Mouse (Mus musculus) kidney, adult 2 months (tissue): ENCODE measurements around the gene Nhlrc4. TPM values are rescaled to one million over a fixed set of nuclear protein-coding genes. Genes with fewer than 3 reads are reported as not detected.

Source experiments
- DNase-seq: peaks from one replicate; pipeline ENCODE4 v3.0.0; 2021
- H3K27ac ChIP-seq: fragments of 200-500 bp; 2 replicates; pipeline ENCODE4 v1.5.1; 2012; ENCODE audit warnings: low read depth, low read length, control low read depth, inconsistent platforms; ENCODE audit not compliant: insufficient read depth
- H3K27me3 ChIP-seq: fragments of 200-500 bp; replicated peaks from 2 replicates; pipeline ENCODE4 v1.6.1; 2012; ENCODE audit warnings: mild to moderate bottlenecking, moderate library complexity, low read length, inconsistent platforms; ENCODE audit not compliant: control insufficient read depth, insufficient read depth
- H3K36me3 ChIP-seq: fragments of 200-500 bp; 2 replicates; pipeline ENCODE4 v1.6.1; 2012; ENCODE audit warnings: mild to moderate bottlenecking, moderate library complexity, low read length, inconsistent platforms; ENCODE audit not compliant: control insufficient read depth, insufficient read depth
- H3K4me1 ChIP-seq: fragments of 200-500 bp; 2 replicates; pipeline ENCODE4 v1.6.1; 2011; ENCODE audit warnings: low read length; ENCODE audit not compliant: control insufficient read depth, insufficient read depth
- H3K4me3 ChIP-seq: fragments of 200-500 bp; 2 replicates; pipeline ENCODE4 v1.5.1; 2011; ENCODE audit warnings: mild to moderate bottlenecking, low read depth, low read length, control low read depth; ENCODE audit not compliant: insufficient read depth
- CTCF ChIP-seq: fragments of 200-500 bp; conservative IDR thresholded peaks from 2 replicates; pipeline ENCODE4 v1.5.1; 2011; ENCODE audit warnings: low read depth, mild to moderate bottlenecking, control low read depth, low read length, moderate library complexity, mixed read lengths; ENCODE audit not compliant: insufficient read depth, insufficient read length
- POLR2A ChIP-seq: fragments of 200-500 bp; IDR thresholded peaks from one replicate; pipeline ENCODE4 v1.6.1; 2011; ENCODE audit warnings: low read depth, low read length, control low read depth
- WGBS: fragments of 180-500 bp; shearing (Covaris S2); methylation state at CpG from one replicate; pipeline ENCODE4 v1.1.7; 2018; 5-methylcytosine and 5-hydroxymethylcytosine counted together
- polyA plus RNA-seq: library from polyadenylated mRNA; depleted of rRNA; stranded (reverse); fragments of >200 nt; gene quantifications from 2 replicates; pipeline ENCODE4 v1.2.3, GENCODE M21; 2012

Gene Nhlrc4
- polyA plus RNA-seq, 1 experiment, result 16.0 TPM

DNA sequence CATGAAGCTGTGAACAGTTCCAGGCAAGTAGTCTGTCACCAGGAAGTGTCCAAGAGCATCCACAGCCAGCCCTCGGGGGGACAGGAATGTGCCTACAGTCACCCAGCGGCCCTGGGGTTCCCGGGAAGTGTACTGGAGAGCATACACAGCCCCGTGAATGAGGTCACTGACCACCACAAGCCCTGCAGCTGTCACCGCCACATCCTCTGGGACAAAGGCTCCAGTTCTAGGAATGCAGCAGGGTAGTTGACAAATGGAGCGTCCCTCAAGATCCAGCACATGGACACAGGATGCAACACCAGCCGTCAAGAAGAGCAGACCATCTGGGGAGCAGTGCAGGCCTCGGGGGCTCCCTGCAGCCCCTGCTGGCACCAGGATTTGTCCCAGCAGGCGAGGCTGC lies 992 bp downstream of the Nhlrc4 start:
- 81% methylated on average over 9 of the region's 9 CpGs for WGBS

GRCm38 (mm10) chr17:25943221-25943620 lies 1.5 kb downstream of the Nhlrc4 start:
- Histone ChIP-seq H3K4me1 (peaks cover 12% of the 10 kb centered on the region; the same call in 1 of the 2 replicates), H3K36me3 (no peaks in the 10 kb centered on the region), H3K27ac (no peak overlapping the region), H3K4me3 (no peak overlapping the region), H3K27me3 (no peaks in the 10 kb centered on the region)
- DNase-seq, result no peak
- 88% methylated on average over 3 of the region's 3 CpGs for WGBS
- TF ChIP-seq CTCF, result no peak
- TF ChIP-seq POLR2A, result no peak

More for the DNA sequence above, 992 bp downstream of the Nhlrc4 start:
- Histone ChIP-seq H3K4me1 (peaks cover 12% of the 10 kb centered on the region; the same call in 1 of the 2 replicates), H3K27ac (no peak overlapping the region), H3K4me3 (no peak overlapping the region), H3K36me3 (no peaks in the 10 kb centered on the region), H3K27me3 (no peaks in the 10 kb centered on the region)
- TF ChIP-seq POLR2A (no peak), CTCF (no peak)
- DNase-seq, result no peak

DNA sequence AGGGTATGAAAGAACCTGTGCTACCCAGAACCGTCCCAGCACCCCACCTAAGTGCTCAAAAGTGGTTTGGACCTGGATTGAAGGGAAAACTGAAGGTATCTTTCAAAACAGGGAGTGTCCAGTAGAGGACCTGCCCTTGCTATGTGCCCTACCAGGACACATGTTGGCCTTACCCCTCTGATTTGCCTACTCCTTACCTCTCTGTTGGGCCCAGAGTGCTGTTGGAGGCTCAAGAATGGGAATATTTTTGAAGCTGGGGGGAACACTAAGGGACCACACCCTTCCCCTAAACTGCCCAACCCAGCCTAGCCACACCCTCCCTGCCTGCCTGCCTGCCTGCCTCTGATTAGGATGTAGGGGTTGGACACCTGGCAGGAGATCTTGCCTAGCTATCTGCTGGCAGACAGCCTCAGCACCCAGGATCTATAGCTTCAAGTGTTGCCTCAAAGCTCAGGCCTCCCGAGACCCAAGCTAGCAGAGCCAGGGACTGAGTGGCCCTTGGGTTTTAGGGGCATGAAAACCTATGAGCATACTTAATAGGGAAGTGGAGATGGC lies 2.1 kb downstream of the Nhlrc4 start:
- Histone ChIP-seq H3K4me1 (peaks cover 12% of the 10 kb centered on the region; the same call in 1 of the 2 replicates), H3K36me3 (no peaks in the 10 kb centered on the region), H3K27me3 (no peaks in the 10 kb centered on the region), H3K4me3 (no peak overlapping the region), H3K27ac (peak overlapping the region; percentile 94; the same call in 1 of the 2 replicates)
- no peak for DNase-seq
- TF ChIP-seq POLR2A (no peak), CTCF (no peak)
- 80% methylated on average over 2 of the region's 2 CpGs for WGBS

- no peaks in the 10 kb centered on the region for H3K27me3 ChIP-seq
- no peaks in the 10 kb centered on the region for H3K36me3 ChIP-seq
- H3K4me1 ChIP-seq, result peaks cover 12% of the 10 kb centered on the region; the same call in 1 of the 2 replicates
- peak; percentile 84 for DNase-seq
- peak overlapping the region; percentile 91 for H3K4me3 ChIP-seq
- 2% methylated on average over 54 of the region's 54 CpGs for WGBS
- TF ChIP-seq POLR2A (peak; percentile 20), CTCF (no peak)
- H3K27ac ChIP-seq, result peak overlapping the region; percentile 94
Observed at GRCm38 (mm10) chr17:25941511-25942241, 3.1 kb downstream of the Nhlrc4 start.

DNA sequence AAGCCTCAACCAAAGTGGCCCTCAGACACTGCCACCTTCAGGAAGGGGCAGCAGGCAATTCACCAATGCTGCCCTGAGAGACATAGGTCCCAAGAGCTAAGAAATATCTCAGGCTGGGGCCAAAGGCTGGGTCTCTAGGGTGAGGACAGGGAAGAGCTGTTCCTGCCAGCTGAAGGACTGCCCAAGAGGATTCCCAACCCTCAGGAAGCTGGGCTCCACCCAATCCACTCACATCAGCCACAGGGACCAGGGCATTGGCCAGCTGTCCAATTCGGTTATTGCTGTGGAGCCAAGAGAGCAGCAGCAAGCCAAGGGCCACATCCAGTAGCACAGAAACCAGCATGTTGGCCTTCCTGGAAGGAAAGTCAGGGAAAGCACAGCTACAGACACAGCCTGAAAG lies 10.2 kb downstream of the Nhlrc4 start:
- H3K36me3 ChIP-seq, result no peaks in the 10 kb centered on the region; the same call in 1 of the 2 replicates
- H3K4me3 ChIP-seq, result no peak overlapping the region
- no peak for DNase-seq
- no peak overlapping the region for H3K27ac ChIP-seq
- WGBS, result 91% methylated on average over 1 of the region's 1 CpGs
- TF ChIP-seq POLR2A (no peak), CTCF (no peak)
- no peaks in the 10 kb centered on the region for H3K4me1 ChIP-seq
- H3K27me3 ChIP-seq, result no peaks in the 10 kb centered on the region

GRCm38 (mm10) chr17:25925348-25925747 lies 19.4 kb downstream of the Nhlrc4 start:
- DNase-seq, result peak; percentile 21

GRCm38 (mm10) chr17:25922120-25922519 lies 22.6 kb downstream of the Nhlrc4 start:
- Histone ChIP-seq H3K27me3 (no peaks in the 10 kb centered on the region), H3K4me3 (no peak overlapping the region), H3K36me3 (no peaks in the 10 kb centered on the region), H3K27ac (no peak overlapping the region), H3K4me1 (peaks cover 4% of the 10 kb centered on the region; the same call in 1 of the 2 replicates)
- DNase-seq, result peak; percentile 56
- TF ChIP-seq CTCF (no peak), POLR2A (no peak)
- WGBS, result 56% methylated on average over 5 of the region's 5 CpGs

More at GRCm38 (mm10) chr17:25925348-25925747, 19.4 kb downstream of the Nhlrc4 start:
- H3K4me3 ChIP-seq, result no peak overlapping the region
- H3K36me3 ChIP-seq, result no peaks in the 10 kb centered on the region
- H3K27ac ChIP-seq, result no peak overlapping the region
- TF ChIP-seq CTCF (no peak), POLR2A (no peak)
- H3K27me3 ChIP-seq, result no peaks in the 10 kb centered on the region
- no peaks in the 10 kb centered on the region for H3K4me1 ChIP-seq
- WGBS, result 63% methylated on average over 2 of the region's 2 CpGs
